13 mouse cellular contexts compared by ENCODE assay signal in genomic region chr5:28238152-28238551, GRCm38 (mm10). TPM values are rescaled to one million over a fixed set of nuclear protein-coding genes. Genes with fewer than 3 reads are reported as not detected.
A peak's percentile ranks its signal among the peaks of the same experiment; 100 is the strongest.
DNase-seq lines count a peak whose midpoint lies in the region; ATAC-seq and TF ChIP-seq lines count a peak whose summit lies in the region.
"Had no signal": no experiment of that assay in that cellular context is flagged by ENCODE, and none has a peak within 500 bp of the region (broad histone marks: within the 10 kb centered on the region; RNA-seq: fewer than 3 reads in every experiment).

No protein-coding gene starts in this region.

- no peak overlapping the region for H3K4me3 ChIP-seq in lung, postnatal 0 days (ENCODE audit: low read depth, low read length)
- H3K4me3 ChIP-seq in hindbrain, embryonic 14.5 days (replicated peaks; ENCODE audit: low read length): no peak overlapping the region
- H3K4me3 ChIP-seq in forebrain, embryonic 13.5 days: no peak overlapping the region
- H3K4me3 ChIP-seq: liver, embryonic 15.5 days; neural tube, embryonic 13.5 days had no signal

- H3K9ac ChIP-seq in lung, postnatal 0 days (replicated peaks; ENCODE audit: low read depth): no peak overlapping the region
- no peak overlapping the region for H3K9ac ChIP-seq in hindbrain, embryonic 14.5 days
- no peak overlapping the region for H3K9ac ChIP-seq in forebrain, embryonic 13.5 days
- H3K9ac ChIP-seq: liver, embryonic 15.5 days; neural tube, embryonic 13.5 days had no signal

- no peak for ATAC-seq in lung, postnatal 0 days
- 0 out of 2 replicates have a peak, but pooled peaks have one; percentile 43 for ATAC-seq in hindbrain, embryonic 14.5 days (ENCODE audit: low FRiP score)
- ATAC-seq in forebrain, embryonic 13.5 days: no peak

- peak; percentile 30; the same call in 1 of the 2 replicates for TF ChIP-seq CTCF in lung, postnatal 0 days (IDR thresholded peaks at IDR 0.05)

- H3K9me3 ChIP-seq in lung, postnatal 0 days (ENCODE audit: low read length): no peaks in the 10 kb centered on the region
- no peaks in the 10 kb centered on the region for H3K9me3 ChIP-seq in hindbrain, embryonic 14.5 days (ENCODE audit: control insufficient read depth, low read length)
- H3K9me3 ChIP-seq in forebrain, embryonic 13.5 days (replicated peaks): no peaks in the 10 kb centered on the region
- H3K9me3 ChIP-seq: liver, embryonic 15.5 days; neural tube, embryonic 13.5 days had no signal

- WGBS in lung, postnatal 0 days: 28% methylated on average over 4 of the region's 4 CpGs
- WGBS in hindbrain, embryonic 14.5 days: 16% methylated on average over 4 of the region's 4 CpGs
- WGBS in forebrain, embryonic 13.5 days: 11% methylated on average over 4 of the region's 4 CpGs

- H3K36me3 ChIP-seq in lung, postnatal 0 days (ENCODE audit: insufficient read depth, low read length): no peaks in the 10 kb centered on the region
- H3K36me3 ChIP-seq in hindbrain, embryonic 14.5 days (replicated peaks; ENCODE audit: control insufficient read depth, insufficient read depth): no peaks in the 10 kb centered on the region
- no peaks in the 10 kb centered on the region for H3K36me3 ChIP-seq in forebrain, embryonic 13.5 days (ENCODE audit: poor library complexity, severe bottlenecking)
- H3K36me3 ChIP-seq: liver, embryonic 15.5 days; neural tube, embryonic 13.5 days had no signal

- H3K4me1 ChIP-seq in lung, postnatal 0 days (ENCODE audit: insufficient read depth, low read depth, low read length): no peaks in the 10 kb centered on the region
- H3K4me1 ChIP-seq in hindbrain, embryonic 14.5 days (replicated peaks; ENCODE audit: control insufficient read depth, insufficient read depth, low read length): peaks cover 16% of the 10 kb centered on the region; the same call in 1 of the 2 replicates
- H3K4me1 ChIP-seq in forebrain, embryonic 13.5 days: no peaks in the 10 kb centered on the region
- H3K4me1 ChIP-seq: liver, embryonic 15.5 days; neural tube, embryonic 13.5 days had no signal

- no peak overlapping the region for H3K4me2 ChIP-seq in lung, postnatal 0 days (replicated peaks; ENCODE audit: low read depth, low read length)
- H3K4me2 ChIP-seq in hindbrain, embryonic 14.5 days (replicated peaks): no peak overlapping the region
- no peak overlapping the region for H3K4me2 ChIP-seq in forebrain, embryonic 13.5 days
- H3K4me2 ChIP-seq: liver, embryonic 15.5 days; neural tube, embryonic 13.5 days had no signal

- DNase-seq in lung, postnatal 0 days (ENCODE audit: low spot score): no peak
- no peak for DNase-seq in lung, postnatal 36 days
- DNase-seq in cerebellum, adult 8-10 months: peak; percentile 69
- no peak for DNase-seq in hindbrain, embryonic 14.5 days (ENCODE audit: low spot score)
- DNase-seq in retina, postnatal 1 day: peak; percentile 34
- DNase-seq in adrenal gland, adult 18-20 months (ENCODE audit: low spot score in 2 of 2): no peak
- no peak for DNase-seq in gastrocnemius, postnatal 4 days (ENCODE audit: low spot score in 2 of 2)
- DNase-seq: spleen, adult 18-20 months; thymus, postnatal 4 days had no signal

- H3K27ac ChIP-seq in lung, postnatal 0 days (ENCODE audit: low read length): no peak overlapping the region
- no peak overlapping the region for H3K27ac ChIP-seq in hindbrain, embryonic 14.5 days
- no peak overlapping the region for H3K27ac ChIP-seq in forebrain, embryonic 13.5 days
- H3K27ac ChIP-seq: liver, embryonic 15.5 days; neural tube, embryonic 13.5 days had no signal

- TF ChIP-seq EP300 in lung, postnatal 0 days (IDR thresholded peaks at IDR 0.05): no peak

- no peaks in the 10 kb centered on the region for H3K27me3 ChIP-seq in lung, postnatal 0 days (replicated peaks; ENCODE audit: insufficient read depth, low read length)
- H3K27me3 ChIP-seq in hindbrain, embryonic 14.5 days (ENCODE audit: control insufficient read depth, insufficient read depth, low read length): no peaks in the 10 kb centered on the region
- H3K27me3 ChIP-seq in forebrain, embryonic 13.5 days: no peaks in the 10 kb centered on the region
- H3K27me3 ChIP-seq: liver, embryonic 15.5 days; neural tube, embryonic 13.5 days had no signal

RNA-seq across cellular contexts. Expression of gene Cnpy1, which starts 7.5 kb away (rescaled TPM):
- polyA plus RNA-seq in lung, postnatal 0 days (2015; fragmentation: Nextera tagmentation; extraction: Ambion mirVana): 0.08 and 0.11 TPM in 2 replicates
- polyA plus RNA-seq in hindbrain, embryonic 14.5 days (2014; fragmentation: Nextera tagmentation; extraction: Ambion mirVana): 2.3 and 30.6 TPM in 2 replicates
- total RNA-seq in adrenal gland, adult 18-20 months (2021): not detected
- not detected for total RNA-seq in gastrocnemius, postnatal 4 days (2021)
- 1.7 TPM in 2 replicates for polyA plus RNA-seq in forebrain, embryonic 13.5 days (2015; fragmentation: Nextera tagmentation; extraction: Ambion mirVana)
- polyA plus RNA-seq: heart, embryonic 16.5 days had no signal

Comparison
In these comparisons a context has a peak if more than half of its experiments do, and no peak if none do; other contexts are left out.
1. DNase-seq: peak in cerebellum, adult 8-10 months (single experiment) and retina, postnatal 1 day (single experiment); none in lung, postnatal 0 days (single experiment), lung, postnatal 36 days (single experiment), hindbrain, embryonic 14.5 days (single experiment), adrenal gland, adult 18-20 months (0 of 2) and gastrocnemius, postnatal 4 days (0 of 2).